Mouse (Mus musculus): Measurements from ENCODE around the gene Acat2.

DNA sequence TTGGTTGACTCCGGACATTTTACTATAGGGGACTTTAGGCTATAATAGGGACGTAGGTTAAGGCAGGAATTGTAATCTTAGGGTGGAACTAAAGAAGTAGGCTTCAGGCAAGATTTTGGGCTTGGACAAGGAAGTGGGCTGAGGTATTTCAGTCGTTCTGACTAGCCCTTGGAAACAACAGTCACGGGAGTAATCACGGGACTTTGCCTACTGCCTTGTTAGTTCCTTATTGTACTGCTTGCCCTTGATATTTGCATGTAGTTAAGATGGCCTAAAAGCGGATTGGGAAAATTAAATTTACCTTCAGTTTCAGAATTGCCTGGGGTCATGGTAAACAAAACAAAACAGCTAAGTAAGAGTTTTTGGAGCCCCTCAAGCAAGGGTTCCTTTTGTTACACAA is 38.5 kb upstream of the Acat2 start:
- TF ChIP-seq CTCF (IDR thresholded peaks at IDR 0.05; ENCODE audit: low read depth) (no peak), EP300 (IDR thresholded peaks at IDR 0.05; ENCODE audit: low read depth) (no peak)

Measured in heart, postnatal 0 days (tissue).